Mouse (Mus musculus): Measurements from ENCODE around the gene Rfc2. TPM values are rescaled to one million over a fixed set of nuclear protein-coding genes. Genes with fewer than 3 reads are reported as not detected.
"Not testable (repeated sequence)": the region's sequence is repeated elsewhere in the genome, so short reads cannot be mapped to it uniquely, and the experiment has no call there.

The Rfc2 gene
- total and polyA plus RNA-seq, 3 experiments, result 222 to 283 (median 237) TPM

DNA sequence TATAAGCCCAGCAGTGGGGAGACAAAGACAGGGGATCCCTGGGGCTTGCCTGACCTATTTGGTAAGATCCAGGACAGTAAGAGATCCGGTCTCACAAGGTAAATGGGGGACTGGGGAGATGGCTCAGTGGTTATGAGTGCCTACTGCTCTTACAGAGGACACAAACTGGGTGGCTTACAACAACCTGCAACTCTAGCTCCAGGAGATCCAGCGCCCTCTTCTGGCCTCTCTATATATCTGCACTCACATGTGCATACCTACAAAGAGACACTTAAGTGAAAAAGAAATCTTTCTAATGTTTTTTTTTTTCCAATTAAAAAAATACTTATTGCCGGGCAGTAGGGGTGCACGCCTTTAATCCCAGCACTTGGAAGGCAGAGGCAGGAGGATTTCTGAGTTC lies 65.3 kb downstream of the Rfc2 start:
- no peak overlapping the region for H3K9ac ChIP-seq (ENCODE audit: insufficient read depth, low read depth)
- H3K79me2 ChIP-seq (replicated peaks; ENCODE audit: control insufficient read depth, extremely low read depth, insufficient read depth, poor library complexity, severe bottlenecking), result no peaks in the 10 kb centered on the region
- no peak overlapping the region for H3K27ac ChIP-seq (ENCODE audit: insufficient read depth, low read depth)
- TF ChIP-seq UBTF (IDR thresholded peaks at IDR 0.05; ENCODE audit: low read depth, low read length), result no peak
- no peak for TF ChIP-seq ELF1 (IDR thresholded peaks at IDR 0.05; ENCODE audit: low read depth, low read length)
- no peak for TF ChIP-seq BHLHE40 (IDR thresholded peaks at IDR 0.05; ENCODE audit: low read depth, low read length)
- TF ChIP-seq USF2 (conservative IDR thresholded peaks at IDR 0.05; ENCODE audit: low read depth, low read length), result no peak
- TF ChIP-seq ZKSCAN1 (IDR thresholded peaks at IDR 0.05; ENCODE audit: borderline replicate concordance, low read depth, low read length), result no peak
- TF ChIP-seq CTCF (conservative IDR thresholded peaks at IDR 0.05 in 1 of 2, IDR thresholded peaks at IDR 0.05 in 1 of 2; ENCODE audit: low read depth in 2 of 2, low read length in 2 of 2), result no peak; a peak in 1 of 4 replicates
- TF ChIP-seq JUND (conservative IDR thresholded peaks at IDR 0.05; ENCODE audit: low read depth, low read length), result no peak
- TF ChIP-seq MAX (IDR thresholded peaks at IDR 0.05; ENCODE audit: low read length), result no peak
- TF ChIP-seq GABPA (IDR thresholded peaks at IDR 0.05; ENCODE audit: insufficient replicate concordance, low read depth, low read length), result no peak
- no peak for TF ChIP-seq RCOR1 (conservative IDR thresholded peaks at IDR 0.05; ENCODE audit: low read depth, low read length)
- no peak for TF ChIP-seq ZNF384 (IDR thresholded peaks at IDR 0.05; ENCODE audit: low read depth, low read length)
- TF ChIP-seq RAD21 (IDR thresholded peaks at IDR 0.05; ENCODE audit: low read depth, low read length), result no peak
- no peak for TF ChIP-seq POLR2AphosphoS2 (IDR thresholded peaks at IDR 0.05; ENCODE audit: low read depth, low read length)
- TF ChIP-seq EP300 (IDR thresholded peaks at IDR 0.05; ENCODE audit: low read length), result no peak
- no peak for TF ChIP-seq TBP (conservative IDR thresholded peaks at IDR 0.05; ENCODE audit: low read depth, low read length)
- no peak for TF ChIP-seq KAT2A (IDR thresholded peaks at IDR 0.05; ENCODE audit: insufficient replicate concordance, low read length)
- H3K36me3 ChIP-seq (replicated peaks in 1 of 2; ENCODE audit: control insufficient read depth in 1 of 2, insufficient read depth in 1 of 2, low read length in 1 of 2), result no peaks in the 10 kb centered on the region
- H3K27me3 ChIP-seq (replicated peaks), result peaks cover 1% of the 10 kb centered on the region
- H3K4me3 ChIP-seq (replicated peaks in 1 of 3; ENCODE audit: low read depth in 2 of 3, low read length in 2 of 3, poor library complexity in 1 of 3), result no peak overlapping the region
- peaks cover 6% of the 10 kb centered on the region for H3K9me3 ChIP-seq (replicated peaks; ENCODE audit: low read length)
- no peak overlapping the region for H3K4me2 ChIP-seq (ENCODE audit: insufficient read depth, low read depth, poor library complexity, severe bottlenecking)
- H3K4me1 ChIP-seq (ENCODE audit: control insufficient read depth in 1 of 2, insufficient read depth in 2 of 2), result no peaks in the 10 kb centered on the region
- DNase-seq (ENCODE audit: extremely low read depth), result no peak
- in situ Hi-C loops (cut with MboI; ENCODE audit: low pct_ligation_motif_present, low pct_unique_long_range_greater_than_20kb, low sequenced_read_pairs), result loop anchor here (5.0 kb wide), 1 partner anchor 41 kb away; the partner anchor contains the start of gene Limk1
- dilution Hi-C loops (cut with MboI; ENCODE audit: extremely low pct_ligation_motif_present, extremely low pct_unique_long_range_greater_than_20kb, low sequenced_read_pairs), result no loop called here

- Histone ChIP-seq H3K4me2 (ENCODE audit: insufficient read depth, low read depth, poor library complexity, severe bottlenecking) (no peak overlapping the region), H3K4me1 (ENCODE audit: control insufficient read depth in 1 of 2, insufficient read depth in 2 of 2) (no peaks in the 10 kb centered on the region), H3K9me3 (replicated peaks; ENCODE audit: low read length) (peaks cover 6% of the 10 kb centered on the region), H3K27me3 (replicated peaks) (peaks cover 1% of the 10 kb centered on the region), H3K36me3 (replicated peaks in 1 of 2; ENCODE audit: control insufficient read depth in 1 of 2, insufficient read depth in 1 of 2, low read length in 1 of 2) (no peaks in the 10 kb centered on the region), H3K79me2 (replicated peaks; ENCODE audit: control insufficient read depth, extremely low read depth, insufficient read depth, poor library complexity, severe bottlenecking) (no peaks in the 10 kb centered on the region), H3K27ac (ENCODE audit: insufficient read depth, low read depth) (no peak overlapping the region), H3K9ac (ENCODE audit: insufficient read depth, low read depth) (no peak overlapping the region), H3K4me3 (replicated peaks in 1 of 3; ENCODE audit: low read depth in 2 of 3, low read length in 2 of 3, poor library complexity in 1 of 3) (no peak overlapping the region)
- TF ChIP-seq JUND (conservative IDR thresholded peaks at IDR 0.05; ENCODE audit: low read depth, low read length), result no peak
- TF ChIP-seq TBP (conservative IDR thresholded peaks at IDR 0.05; ENCODE audit: low read depth, low read length), result no peak
- TF ChIP-seq ETS1 (conservative IDR thresholded peaks at IDR 0.05; ENCODE audit: low read depth, low read length), result no peak
- TF ChIP-seq IRF4 (IDR thresholded peaks at IDR 0.05; ENCODE audit: low read depth, low read length), result no peak
- TF ChIP-seq SIN3A (IDR thresholded peaks at IDR 0.05; ENCODE audit: low read length), result no peak
- TF ChIP-seq ZMIZ1 (IDR thresholded peaks at IDR 0.05; ENCODE audit: low read depth, low read length), result no peak
- TF ChIP-seq ELF1 (IDR thresholded peaks at IDR 0.05; ENCODE audit: low read depth, low read length), result no peak
- no peak for TF ChIP-seq ZNF384 (IDR thresholded peaks at IDR 0.05; ENCODE audit: low read depth, low read length)
- no peak for TF ChIP-seq MAZ (IDR thresholded peaks at IDR 0.05; ENCODE audit: low read depth, low read length)
- no peak for TF ChIP-seq MAX (IDR thresholded peaks at IDR 0.05; ENCODE audit: low read length)
- no peak for TF ChIP-seq JUN (IDR thresholded peaks at IDR 0.05; ENCODE audit: insufficient read depth, low read depth, low read length)
- TF ChIP-seq MXI1 (IDR thresholded peaks at IDR 0.05; ENCODE audit: low read depth, low read length), result no peak
- no peak for TF ChIP-seq ZKSCAN1 (IDR thresholded peaks at IDR 0.05; ENCODE audit: borderline replicate concordance, low read depth, low read length)
- TF ChIP-seq CHD1 (IDR thresholded peaks at IDR 0.05; ENCODE audit: low read depth, low read length), result no peak
- no peak for TF ChIP-seq BHLHE40 (IDR thresholded peaks at IDR 0.05; ENCODE audit: low read depth, low read length)
- no peak for TF ChIP-seq RAD21 (IDR thresholded peaks at IDR 0.05; ENCODE audit: low read depth, low read length)
- no peak for DNase-seq (ENCODE audit: extremely low read depth)
- in situ Hi-C loops (cut with MboI; ENCODE audit: low pct_ligation_motif_present, low pct_unique_long_range_greater_than_20kb, low sequenced_read_pairs) (loop anchor here (5.0 kb wide), 1 partner anchor 40 kb away; the partner anchor contains the start of gene Limk1), dilution Hi-C loops (cut with MboI; ENCODE audit: extremely low pct_ligation_motif_present, extremely low pct_unique_long_range_greater_than_20kb, low sequenced_read_pairs) (no loop called here)
Measured at GRCm38 (mm10) chr5:134647394-134647793, 66.2 kb downstream of the Rfc2 start.

DNA sequence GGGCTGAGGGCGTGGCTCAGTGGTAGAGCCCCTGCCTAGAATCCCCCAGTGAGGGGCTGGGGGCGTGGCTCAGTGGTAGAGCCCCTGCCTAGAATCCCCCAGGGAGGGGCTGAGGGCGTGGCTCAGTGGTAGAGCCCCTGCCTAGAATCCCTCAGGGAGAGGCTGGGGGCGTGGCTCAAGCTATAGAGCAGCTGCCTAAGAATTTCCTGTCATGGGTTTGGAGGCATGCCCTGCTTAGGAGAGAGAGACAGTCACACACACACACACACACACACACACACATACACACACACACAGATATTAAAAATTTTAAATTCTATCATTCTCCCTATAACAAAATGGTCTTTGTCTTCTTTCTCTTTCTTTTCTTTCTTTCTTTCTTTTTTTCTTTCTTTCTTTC lies 67.8 kb downstream of the Rfc2 start:
- dilution Hi-C loops (cut with MboI; ENCODE audit: extremely low pct_ligation_motif_present, extremely low pct_unique_long_range_greater_than_20kb, low sequenced_read_pairs), result not testable (repeated sequence)

More for the DNA sequence above, 67.8 kb downstream of the Rfc2 start:
- H3K27ac ChIP-seq (ENCODE audit: insufficient read depth, low read depth); H3K4me2 ChIP-seq (ENCODE audit: insufficient read depth, low read depth, poor library complexity, severe bottlenecking); H3K36me3 ChIP-seq (replicated peaks in 1 of 2; ENCODE audit: control insufficient read depth in 1 of 2, insufficient read depth in 1 of 2, low read length in 1 of 2); H3K9ac ChIP-seq (ENCODE audit: insufficient read depth, low read depth); H3K9me3 ChIP-seq (replicated peaks; ENCODE audit: low read length); H3K27me3 ChIP-seq (replicated peaks); H3K79me2 ChIP-seq (replicated peaks; ENCODE audit: control insufficient read depth, extremely low read depth, insufficient read depth, poor library complexity, severe bottlenecking); H3K4me3 ChIP-seq (replicated peaks in 1 of 3; ENCODE audit: low read depth in 2 of 3, low read length in 2 of 3, poor library complexity in 1 of 3); H3K4me1 ChIP-seq (ENCODE audit: control insufficient read depth in 1 of 2, insufficient read depth in 2 of 2): not testable (repeated sequence)
- in situ Hi-C loops (cut with MboI; ENCODE audit: low pct_ligation_motif_present, low pct_unique_long_range_greater_than_20kb, low sequenced_read_pairs), result loop anchor here (5.0 kb wide), 1 partner anchor 38 kb away; the partner anchor contains the start of gene Limk1
- DNase-seq (ENCODE audit: extremely low read depth), result peak; percentile 38
